Mouse (Mus musculus): ENCODE measurements around the gene B3gnt5.
"Not testable (repeated sequence)": the region's sequence is repeated elsewhere in the genome, so short reads cannot be mapped to it uniquely, and the experiment has no call there.

The B3gnt5 gene

DNA sequence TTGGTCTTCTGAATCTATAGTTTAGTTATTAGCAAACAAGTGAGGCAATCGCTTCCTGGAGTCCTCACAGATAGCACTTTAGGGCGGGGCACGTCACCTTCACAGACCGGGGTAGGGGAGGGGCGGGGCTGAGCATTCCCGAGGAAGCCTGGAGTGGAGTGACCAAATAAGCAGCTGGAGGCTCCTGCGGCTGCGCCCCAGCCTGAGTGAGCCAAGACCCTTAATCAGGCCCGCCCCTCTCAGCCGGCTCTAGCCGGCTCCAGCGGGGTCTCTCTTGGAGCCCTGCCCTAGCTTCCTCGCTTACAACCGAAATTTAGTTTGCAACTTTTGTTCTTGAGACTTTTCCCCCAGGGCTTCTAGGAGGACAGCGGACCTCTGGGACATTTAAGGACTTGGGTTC, at the start of gene B3gnt5:
TSS of gene B3gnt5 (plus strand) at position 135 of the 400 bp plus-strand sequence.
- DNase-seq, result no peak

DNA sequence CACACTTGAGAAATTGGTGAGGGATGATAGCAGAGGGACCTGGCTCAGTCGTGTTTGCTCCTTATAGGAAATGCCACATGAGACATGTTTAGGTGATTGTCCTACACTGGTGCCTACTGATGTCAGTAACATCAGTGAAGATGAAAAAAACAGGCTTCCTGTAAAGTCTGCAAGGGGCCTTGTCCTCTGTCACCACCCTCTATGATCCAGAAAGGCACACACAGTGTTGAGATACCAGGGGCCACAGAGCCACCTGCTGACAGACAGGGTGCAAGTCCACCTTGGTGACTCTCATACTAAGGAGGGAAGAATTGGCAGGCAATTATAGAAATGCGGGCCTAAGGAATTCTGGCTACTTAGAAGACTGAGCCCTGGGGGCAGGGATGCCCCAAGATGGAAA, 39.0 kb upstream of the B3gnt5 start:
- DNase-seq, result no peak

DNA sequence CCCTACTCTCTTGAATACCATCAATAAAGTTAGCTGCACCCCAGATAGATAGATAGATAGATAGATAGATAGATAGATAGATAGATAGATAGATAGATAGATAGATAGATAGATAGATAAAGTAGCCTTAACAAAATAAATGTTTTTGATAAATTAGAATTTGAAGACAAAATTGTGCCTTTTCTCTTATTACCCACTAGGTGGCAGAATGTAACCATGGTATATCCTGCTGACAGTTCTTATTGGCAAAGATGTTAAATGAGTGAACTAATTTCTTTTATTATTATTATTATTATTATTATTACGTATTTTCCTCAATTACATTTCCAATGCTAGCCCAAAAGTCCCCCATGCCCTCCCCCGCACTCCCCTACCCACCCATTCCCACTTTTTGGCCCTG, 35.9 kb upstream of the B3gnt5 start:
- DNase-seq, result not testable (repeated sequence)

DNA sequence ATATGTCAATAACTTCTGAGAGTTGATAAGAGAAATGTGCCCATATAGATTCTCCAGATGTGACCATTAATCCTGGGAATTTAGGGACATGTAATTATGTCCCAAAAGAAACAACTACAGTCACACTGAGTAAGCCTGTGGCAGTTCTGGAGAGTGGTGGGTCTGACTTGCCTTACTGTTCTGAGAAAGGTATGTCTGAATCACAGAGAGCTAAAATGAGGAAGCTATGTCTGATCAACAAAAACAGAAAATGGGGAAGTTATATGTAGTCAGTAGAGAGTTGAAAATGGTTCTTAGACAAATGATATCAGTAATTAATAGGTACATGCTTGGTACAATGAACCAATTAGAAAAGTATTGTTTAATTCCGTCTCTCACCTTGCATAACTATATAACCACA, 27.1 kb upstream of the B3gnt5 start:
- DNase-seq, result no peak

DNA sequence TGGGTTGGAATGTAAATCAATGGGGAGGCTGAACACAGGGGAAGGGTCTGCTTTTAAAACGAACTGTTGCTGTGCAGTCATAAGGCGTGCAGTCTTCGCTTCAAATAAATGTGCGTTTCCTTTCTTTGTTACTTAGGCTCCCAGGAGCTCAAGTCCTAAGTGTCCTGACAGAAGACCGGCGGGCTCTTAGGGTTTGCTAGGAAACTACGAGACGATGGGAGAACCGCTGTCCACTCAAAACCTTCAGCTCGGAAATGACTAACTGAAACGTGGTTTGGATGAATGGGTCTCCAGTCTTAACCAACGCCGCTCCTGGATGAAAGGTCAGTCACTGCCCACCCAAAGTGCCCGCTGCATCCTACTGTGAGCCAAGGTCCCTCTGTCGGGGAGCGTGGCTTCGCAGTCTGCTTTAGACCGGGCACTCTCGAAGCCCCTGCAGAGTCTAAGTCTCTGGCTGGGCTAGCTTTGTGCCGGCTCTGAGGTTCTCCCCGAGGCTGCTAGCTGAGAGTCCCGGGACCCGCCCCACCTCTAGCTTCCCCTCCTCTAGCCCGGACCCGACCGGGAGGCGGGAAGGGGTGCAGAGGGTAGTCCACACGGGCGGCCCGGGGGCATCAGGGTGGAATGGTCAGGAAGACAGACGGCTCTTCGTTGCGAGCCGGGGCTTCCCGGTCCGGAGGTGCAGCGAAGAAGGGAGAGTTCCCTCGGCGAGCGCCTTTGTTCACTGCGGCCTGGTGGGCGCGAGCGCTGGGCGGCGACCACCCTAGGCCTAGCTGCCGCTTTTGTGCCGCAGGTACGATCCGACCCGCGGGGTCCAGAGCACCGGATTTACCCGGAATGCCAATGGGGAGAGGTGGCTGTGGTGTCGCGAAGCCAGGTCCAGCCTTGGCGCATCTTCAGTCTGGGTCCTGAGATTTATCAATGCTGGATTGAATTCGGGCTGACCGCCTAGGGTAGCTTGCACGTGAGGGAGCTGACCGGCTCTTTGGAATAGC, 793 bp downstream of the B3gnt5 start:
- no peak for DNase-seq

DNA sequence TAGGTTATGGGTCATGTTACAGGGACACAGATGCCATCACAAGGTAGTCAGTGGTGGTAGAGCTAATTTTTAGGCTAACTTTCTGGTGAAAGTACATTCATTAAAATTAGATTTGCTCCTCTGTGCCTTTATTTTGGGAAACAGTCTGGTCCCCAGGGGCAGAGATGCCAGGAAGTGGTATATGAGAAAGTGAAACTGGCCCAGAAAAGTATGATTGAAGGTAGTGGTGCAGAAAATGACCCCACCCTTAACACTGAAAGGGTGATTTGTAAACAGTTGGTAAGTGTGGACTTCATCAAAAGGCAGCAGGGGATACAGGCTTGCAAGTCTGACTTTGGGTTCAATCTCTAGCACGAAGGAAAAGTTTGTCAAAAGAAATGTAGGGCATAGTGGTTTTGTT, 1.7 kb downstream of the B3gnt5 start:
- DNase-seq, result no peak

DNA sequence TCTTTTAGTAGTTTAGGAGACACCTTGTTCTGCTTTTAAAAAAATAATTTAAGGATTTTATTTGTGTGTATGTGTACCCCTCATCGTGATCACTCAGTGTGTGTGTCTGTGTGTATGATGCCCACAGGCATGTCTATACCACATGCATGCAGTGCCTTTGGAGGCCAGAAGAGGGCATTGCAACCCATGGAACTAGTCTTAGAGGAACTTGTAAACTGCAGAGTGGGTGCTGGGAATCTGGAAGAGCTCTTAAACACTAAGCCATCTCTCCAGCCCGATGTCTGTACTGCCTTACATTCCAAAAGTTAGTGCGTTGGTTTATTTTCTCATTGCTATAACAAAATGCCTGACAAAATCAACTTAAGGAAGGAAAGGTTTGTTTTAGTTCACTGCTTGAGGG, 6.1 kb downstream of the B3gnt5 start:
- DNase-seq, result no peak

DNA sequence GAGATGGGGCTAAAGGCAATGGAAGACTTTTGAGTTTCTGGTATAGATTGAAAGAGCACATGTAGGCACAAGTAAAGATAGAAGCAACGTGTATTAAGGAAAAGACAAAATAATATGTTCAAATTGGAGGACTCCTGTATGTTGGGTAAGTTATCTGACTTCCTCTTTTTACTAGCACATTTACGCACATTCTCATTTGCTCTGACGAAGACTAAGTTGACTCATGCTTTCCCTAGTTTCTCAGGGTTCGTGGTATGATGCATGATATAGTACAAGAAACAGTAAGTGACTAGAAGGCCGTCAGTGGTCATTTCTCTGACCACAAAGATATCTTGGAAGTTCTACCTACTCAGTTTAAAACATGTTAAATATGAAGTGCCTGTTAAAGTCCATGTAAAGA, 8.0 kb downstream of the B3gnt5 start:
- no peak for DNase-seq

DNA sequence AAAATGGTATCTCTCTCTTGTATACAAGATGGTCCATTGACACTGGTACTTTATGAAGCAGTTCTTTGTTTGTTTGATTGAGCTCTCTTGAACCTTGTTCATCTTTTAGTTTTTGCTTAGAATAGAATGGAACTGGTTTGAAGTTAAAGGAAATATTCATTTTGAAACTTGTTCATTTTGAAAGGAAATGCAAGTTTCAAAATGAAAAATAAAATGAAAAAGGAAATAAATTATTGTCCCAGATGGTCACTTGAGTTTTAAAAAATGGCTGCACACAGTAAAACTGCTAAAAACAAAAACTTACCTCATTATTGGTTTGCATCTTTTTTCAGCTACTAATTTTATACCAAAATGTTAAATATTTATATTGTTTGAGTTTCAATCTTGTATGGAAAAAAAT, 12.0 kb downstream of the B3gnt5 start:
- no peak for DNase-seq

DNA sequence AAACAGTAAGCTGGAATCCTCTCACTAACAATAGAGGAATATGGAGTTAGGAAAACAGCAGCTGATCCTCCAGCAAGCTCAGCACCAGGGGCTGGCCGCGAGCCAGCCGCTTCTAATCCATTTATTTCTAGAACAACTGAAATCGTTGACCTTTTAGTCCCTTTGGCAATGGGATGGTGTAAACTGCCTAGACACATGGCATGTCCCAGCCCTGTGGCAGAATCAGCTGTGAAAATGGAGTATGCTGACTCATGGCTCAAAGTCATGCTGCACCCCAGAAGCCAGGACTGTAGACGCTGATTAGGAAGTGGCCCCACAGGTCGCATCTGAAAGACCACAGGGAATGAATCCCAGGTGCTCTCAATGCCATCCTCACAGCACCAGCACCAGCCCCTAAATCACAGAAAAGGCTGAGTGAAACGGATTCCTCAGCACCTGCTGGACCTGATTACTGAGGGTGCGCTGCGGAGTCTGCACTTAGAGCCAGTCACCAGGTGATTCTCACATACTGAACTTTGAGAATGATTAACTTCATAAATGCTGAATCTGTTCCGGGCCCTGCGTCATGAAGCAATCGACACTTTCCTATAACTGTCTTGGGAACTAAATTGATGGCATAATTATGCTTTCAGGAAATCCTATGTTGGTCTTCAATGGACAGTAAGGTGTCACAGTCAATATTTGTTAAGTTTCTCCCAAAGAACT, 26.5 kb downstream of the B3gnt5 start:
- DNase-seq, result no peak

DNA sequence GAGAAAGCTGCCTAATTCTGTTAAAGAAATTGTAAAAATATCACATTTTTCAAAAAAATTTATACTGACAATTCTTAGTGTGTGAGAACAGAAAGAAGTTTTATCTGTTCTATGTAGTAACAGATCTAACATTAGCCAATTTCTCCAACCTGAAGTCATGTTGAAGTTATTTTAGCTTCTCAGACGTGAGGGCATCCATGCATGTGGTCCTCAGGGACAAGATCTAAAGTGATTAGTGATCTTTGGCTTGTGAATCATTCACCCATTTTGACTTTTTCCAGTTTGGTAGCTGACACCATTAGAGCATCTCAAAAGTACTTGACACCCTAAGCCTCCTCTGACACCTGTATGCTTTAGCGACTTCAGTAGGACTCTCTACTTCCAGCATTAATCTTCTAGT, 29.9 kb downstream of the B3gnt5 start:
- no peak for DNase-seq

DNA sequence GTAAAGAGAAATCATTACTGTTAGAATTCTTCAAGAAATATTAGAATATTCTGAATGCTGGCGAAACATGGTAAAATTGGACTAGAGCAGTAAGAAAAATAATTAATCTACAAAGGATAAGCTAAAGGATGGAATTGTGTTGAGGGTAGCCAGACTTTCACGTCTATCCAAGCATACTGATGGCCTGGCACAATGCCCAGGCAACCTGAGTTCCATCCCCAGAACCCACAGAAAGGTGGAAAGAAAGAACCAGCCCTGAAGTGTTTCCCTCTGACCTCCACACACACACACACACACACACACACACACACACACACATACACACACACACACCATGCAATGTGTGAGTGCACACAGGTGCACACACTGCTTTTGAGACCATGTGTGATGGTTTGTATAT, 58.8 kb downstream of the B3gnt5 start:
- no peak for DNase-seq

Data from cerebellum, adult 9-10 months (tissue).